Mouse (Mus musculus): Measurements from ENCODE around the gene Il15ra. TPM values are rescaled to one million over a fixed set of nuclear protein-coding genes. Genes with fewer than 3 reads are reported as not detected.

Gene Il15ra
- polyA plus RNA-seq (2014; fragmentation: Illumina TruSeq; extraction: RNeasy Lipid Tissue Mini Kit (QIAGEN cat#74804); ENCODE audit: low read depth, low replicate concordance): 31.7 TPM

GRCm38 (mm10) chr2:11705201-11706025, at the start of gene Il15ra:
Gene Il15ra (plus strand): TSS chr2:11705290.

DNA sequence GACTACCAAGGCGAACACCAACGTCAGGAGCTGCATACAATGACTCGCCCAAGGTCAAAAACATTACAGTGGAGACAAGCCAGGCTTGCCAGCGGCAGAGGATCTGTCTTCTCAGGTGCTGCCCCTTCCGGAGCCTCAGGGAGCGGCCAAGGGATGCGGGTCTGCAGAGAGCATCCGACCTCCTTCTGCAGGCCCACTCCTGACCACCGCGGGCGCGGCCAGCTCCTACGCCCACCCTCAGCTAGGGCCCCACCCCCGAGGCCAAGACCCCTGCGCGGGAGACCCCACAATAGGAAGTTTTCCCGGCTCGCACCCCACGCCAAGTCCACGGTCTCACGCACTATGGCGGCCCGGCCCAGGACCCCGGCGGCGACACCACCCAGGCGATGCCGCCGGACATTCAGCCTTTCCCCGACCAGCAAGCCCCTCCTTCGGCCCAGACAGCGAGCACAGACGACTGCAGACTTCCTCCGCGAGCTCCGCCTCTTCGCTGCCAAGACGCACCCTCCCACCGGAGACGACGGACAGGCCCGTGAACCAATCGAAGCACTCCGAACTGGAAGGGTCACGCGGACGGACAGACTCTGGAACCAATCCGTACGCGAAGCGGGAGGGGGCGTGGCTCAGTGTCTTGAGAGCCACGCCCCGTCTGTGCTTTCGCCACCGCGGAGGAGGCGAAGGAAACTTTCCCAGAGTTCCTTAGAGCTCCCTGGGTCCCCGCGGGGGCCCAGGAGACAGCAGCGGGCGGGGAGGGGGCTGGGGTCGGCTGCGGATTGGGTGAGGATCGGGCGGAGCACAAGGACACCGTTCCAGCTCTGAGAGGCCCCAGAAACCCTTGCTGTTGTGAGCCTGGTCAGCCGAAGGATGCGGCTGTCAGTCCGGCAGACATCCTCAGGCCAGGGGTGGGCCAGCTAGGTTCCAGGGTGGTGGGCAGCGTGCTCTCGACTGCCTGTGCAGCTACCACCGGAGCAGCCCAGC, 72.3 kb downstream of the Il15ra start, which contains the start of the genes Fbh1 and Ankrd16:
TSS of gene Fbh1 (minus strand) at position 492 of the 978 bp plus-strand sequence.
TSS of gene Ankrd16 (plus strand) at position 786 of the 978 bp plus-strand sequence.

Other genes with a start within 250 kb of the Il15ra start
- 152 TPM for gene Pfkfb3, start 151.2 kb upstream of the Il15ra start, polyA plus RNA-seq (2014; fragmentation: Illumina TruSeq; extraction: RNeasy Lipid Tissue Mini Kit (QIAGEN cat#74804); ENCODE audit: low read depth, low replicate concordance)
- gene Rbm17, start 101.1 kb upstream of the Il15ra start, polyA plus RNA-seq (2014; fragmentation: Illumina TruSeq; extraction: RNeasy Lipid Tissue Mini Kit (QIAGEN cat#74804); ENCODE audit: low read depth, low replicate concordance): 77.3 TPM
- not detected for gene Gm17490, start 79.0 kb upstream of the Il15ra start, polyA plus RNA-seq (2014; fragmentation: Illumina TruSeq; extraction: RNeasy Lipid Tissue Mini Kit (QIAGEN cat#74804); ENCODE audit: low read depth, low replicate concordance)
- 1.3 TPM for gene Il2ra, start 62.5 kb upstream of the Il15ra start, polyA plus RNA-seq (2014; fragmentation: Illumina TruSeq; extraction: RNeasy Lipid Tissue Mini Kit (QIAGEN cat#74804); ENCODE audit: low read depth, low replicate concordance)
- 67.9 TPM for gene Fbh1, start 72.3 kb downstream of the Il15ra start, polyA plus RNA-seq (2014; fragmentation: Illumina TruSeq; extraction: RNeasy Lipid Tissue Mini Kit (QIAGEN cat#74804); ENCODE audit: low read depth, low replicate concordance)
- gene Ankrd16, start 72.6 kb downstream of the Il15ra start, polyA plus RNA-seq (2014; fragmentation: Illumina TruSeq; extraction: RNeasy Lipid Tissue Mini Kit (QIAGEN cat#74804); ENCODE audit: low read depth, low replicate concordance): 55.8 TPM